ENCODE assay signal across 8 mouse cellular contexts in genomic region chr11:98797909-98798308, GRCm38 (mm10). TPM values are rescaled to one million over a fixed set of nuclear protein-coding genes. Genes with fewer than 3 reads are reported as not detected.
DNase-seq lines count a peak whose midpoint lies in the region; ATAC-seq and TF ChIP-seq lines count a peak whose summit lies in the region.

No protein-coding gene starts in this region.

- TF ChIP-seq POLR2A in bone marrow, adult 2 months (IDR thresholded peaks at IDR 0.05; ENCODE audit: borderline replicate concordance, control insufficient read depth, low read depth, low read length), result no peak

- H3K4me3 ChIP-seq in heart, embryonic 10.5 days, result peak overlapping the region; percentile 89
- H3K4me3 ChIP-seq in bone marrow, adult 2 months (replicated peaks; ENCODE audit: control insufficient read depth, low read depth, low read length), result peak overlapping the region; percentile 32
- peak overlapping the region; percentile 99 for H3K4me3 ChIP-seq in heart, postnatal 0 days (ENCODE audit: low read depth, low read length)
- H3K4me3 ChIP-seq in midbrain, embryonic 10.5 days, result peak overlapping the region; percentile 100

- intact Hi-C loops in heart, postnatal 14 days (cut with DNase I), result loop anchor here (1.0 kb wide), 1 partner anchor 10 kb away; no protein-coding TSS in a partner anchor

- peak overlapping the region; percentile 100; the same call in 1 of the 2 replicates for H3K9ac ChIP-seq in heart, postnatal 0 days (replicated peaks; ENCODE audit: low read depth, low read length)

- H3K9me3 ChIP-seq in heart, embryonic 10.5 days, result no peaks in the 10 kb centered on the region
- H3K9me3 ChIP-seq in heart, postnatal 0 days (replicated peaks; ENCODE audit: control insufficient read depth, low read length), result no peaks in the 10 kb centered on the region
- no peaks in the 10 kb centered on the region for H3K9me3 ChIP-seq in midbrain, embryonic 10.5 days (replicated peaks)

- H3K4me1 ChIP-seq in heart, embryonic 10.5 days, result peaks cover 21% of the 10 kb centered on the region
- H3K4me1 ChIP-seq in bone marrow, adult 2 months (ENCODE audit: control insufficient read depth, insufficient read depth, low read length), result peaks cover 3% of the 10 kb centered on the region; the same call in 1 of the 2 replicates
- H3K4me1 ChIP-seq in heart, postnatal 0 days (ENCODE audit: control insufficient read depth, insufficient read depth), result peaks cover 24% of the 10 kb centered on the region
- peaks cover 46% of the 10 kb centered on the region for H3K4me1 ChIP-seq in midbrain, embryonic 10.5 days

- peak overlapping the region; percentile 90 for H3K4me2 ChIP-seq in heart, postnatal 0 days (ENCODE audit: low read depth, low read length)

- WGBS in heart, embryonic 10.5 days, result 60% methylated on average over 4 of the region's 4 CpGs
- WGBS in bone marrow, adult 2 months, result 59% methylated on average over 4 of the region's 4 CpGs
- 26% methylated on average over 4 of the region's 4 CpGs for WGBS in heart, postnatal 0 days
- 70% methylated on average over 4 of the region's 4 CpGs for WGBS in midbrain, embryonic 10.5 days

- no peak for DNase-seq in heart, embryonic 10.5 days (ENCODE audit: low spot score)
- no peak for DNase-seq in heart, postnatal 14 days
- no peak for DNase-seq in heart, postnatal 0 days (ENCODE audit: low spot score)
- DNase-seq in midbrain, embryonic 10.5 days (ENCODE audit: low spot score), result no peak
- no peak for DNase-seq in ovary, adult 18-20 months (ENCODE audit: low spot score)
- DNase-seq in B cell, adult 2 months, result no peak

- H3K27me3 ChIP-seq in heart, embryonic 10.5 days (ENCODE audit: insufficient read depth, poor library complexity, severe bottlenecking), result no peaks in the 10 kb centered on the region
- no peaks in the 10 kb centered on the region for H3K27me3 ChIP-seq in heart, postnatal 0 days (ENCODE audit: control insufficient read depth, insufficient read depth, low read length)
- no peaks in the 10 kb centered on the region for H3K27me3 ChIP-seq in midbrain, embryonic 10.5 days (ENCODE audit: low read depth, poor library complexity, severe bottlenecking)

- no peak for TF ChIP-seq CTCF in bone marrow, adult 2 months (IDR thresholded peaks at IDR 0.05; ENCODE audit: control insufficient read depth, insufficient read depth, low read length)
- no peak for TF ChIP-seq CTCF in heart, postnatal 0 days (IDR thresholded peaks at IDR 0.05; ENCODE audit: low read depth)

- no peak for ATAC-seq in heart, postnatal 0 days (ENCODE audit: insufficient read depth, low read depth)
- ATAC-seq in granulocyte monocyte progenitor cell, adult 5-6 weeks (replicated peaks; ENCODE audit: poor library complexity, severe bottlenecking), result no peak

- peaks cover 47% of the 10 kb centered on the region for H3K36me3 ChIP-seq in heart, embryonic 10.5 days
- peaks cover 45% of the 10 kb centered on the region for H3K36me3 ChIP-seq in heart, postnatal 0 days (replicated peaks; ENCODE audit: control insufficient read depth, insufficient read depth, low read length)
- H3K36me3 ChIP-seq in midbrain, embryonic 10.5 days, result peaks cover 56% of the 10 kb centered on the region

- TF ChIP-seq EP300 in heart, postnatal 0 days (IDR thresholded peaks at IDR 0.05; ENCODE audit: low read depth), result no peak

- H3K27ac ChIP-seq in heart, embryonic 10.5 days, result peak overlapping the region; percentile 98
- H3K27ac ChIP-seq in bone marrow, adult 2 months (ENCODE audit: control insufficient read depth, insufficient read depth, low read depth, low read length, poor library complexity), result no peak overlapping the region
- H3K27ac ChIP-seq in heart, postnatal 0 days (ENCODE audit: low read depth), result peak overlapping the region; percentile 99
- no peak overlapping the region for H3K27ac ChIP-seq in midbrain, embryonic 10.5 days (replicated peaks)

RNA-seq across cellular contexts. Expression of gene Msl1, which starts 2.6 kb away (rescaled TPM):
- polyA plus RNA-seq in heart, embryonic 10.5 days (2016; fragmentation: Nextera tagmentation; extraction: Ambion mirVana), result 14.0 and 21.6 TPM in 2 replicates
- total RNA-seq in heart, postnatal 14 days (2021), result 10 to 100 TPM; 71.2 to 71.8 TPM
- polyA plus RNA-seq in bone marrow, adult 2 months (2011; ENCODE audit: insufficient read depth, insufficient read length, low replicate concordance, missing spikeins), result 46.7 and 69.9 TPM in 2 replicates
- total RNA-seq in heart, postnatal 0 days (2014; rRNA removed; ENCODE audit: low replicate concordance), result 47.4 and 54.6 TPM in 2 replicates
- polyA plus RNA-seq in heart, postnatal 0 days (2015; fragmentation: Nextera tagmentation; extraction: Ambion mirVana), result 11.3 and 12.6 TPM in 2 replicates
- 22.9 and 24.3 TPM in 2 replicates for polyA plus RNA-seq in midbrain, embryonic 10.5 days (2016; fragmentation: Nextera tagmentation; extraction: Ambion mirVana)
- total RNA-seq in granulocyte monocyte progenitor cell, adult 5-6 weeks (2014; fragmentation: Nextera tagmentation), result 72.7 and 75.0 TPM in 2 replicates
- 59.8 and 70.1 TPM in 2 replicates for total RNA-seq in granulocyte monocyte progenitor cell, adult 5-6 weeks (2017)

RNA-seq across cellular contexts. Expression of gene Casc3, which starts 6.8 kb away (rescaled TPM):
- polyA plus RNA-seq in heart, embryonic 10.5 days (2016; fragmentation: Nextera tagmentation; extraction: Ambion mirVana), result 29.5 and 37.2 TPM in 2 replicates
- total RNA-seq in heart, postnatal 14 days (2021), result 10 to 100 TPM; 23.6 to 25.0 TPM
- 29.3 and 38.5 TPM in 2 replicates for polyA plus RNA-seq in bone marrow, adult 2 months (2011; ENCODE audit: insufficient read depth, insufficient read length, low replicate concordance, missing spikeins)
- total RNA-seq in heart, postnatal 0 days (2014; rRNA removed; ENCODE audit: low replicate concordance), result 6.8 and 9.7 TPM in 2 replicates
- 11.6 and 11.9 TPM in 2 replicates for polyA plus RNA-seq in heart, postnatal 0 days (2015; fragmentation: Nextera tagmentation; extraction: Ambion mirVana)
- polyA plus RNA-seq in midbrain, embryonic 10.5 days (2016; fragmentation: Nextera tagmentation; extraction: Ambion mirVana), result 49.0 and 55.7 TPM in 2 replicates
- 46.1 and 46.7 TPM in 2 replicates for total RNA-seq in granulocyte monocyte progenitor cell, adult 5-6 weeks (2014; fragmentation: Nextera tagmentation)
- 13.6 and 31.8 TPM in 2 replicates for total RNA-seq in granulocyte monocyte progenitor cell, adult 5-6 weeks (2017)

RNA-seq across cellular contexts. Expression of gene Nr1d1, which starts 22.8 kb away (rescaled TPM):
- polyA plus RNA-seq in heart, embryonic 10.5 days (2016; fragmentation: Nextera tagmentation; extraction: Ambion mirVana), result 3.6 and 5.9 TPM in 2 replicates
- total RNA-seq in heart, postnatal 14 days (2021), result 10 to 100 TPM; 20.7 to 31.5 TPM
- polyA plus RNA-seq in bone marrow, adult 2 months (2011; ENCODE audit: insufficient read depth, insufficient read length, low replicate concordance, missing spikeins), result 2.4 and 4.8 TPM in 2 replicates
- total RNA-seq in heart, postnatal 0 days (2014; rRNA removed; ENCODE audit: low replicate concordance), result 21.0 and 24.3 TPM in 2 replicates
- polyA plus RNA-seq in heart, postnatal 0 days (2015; fragmentation: Nextera tagmentation; extraction: Ambion mirVana), result 10.2 and 10.7 TPM in 2 replicates
- 1.4 TPM in 2 replicates for polyA plus RNA-seq in midbrain, embryonic 10.5 days (2016; fragmentation: Nextera tagmentation; extraction: Ambion mirVana)
- total RNA-seq in granulocyte monocyte progenitor cell, adult 5-6 weeks (2014; fragmentation: Nextera tagmentation), result 2.3 and 2.8 TPM in 2 replicates
- total RNA-seq in granulocyte monocyte progenitor cell, adult 5-6 weeks (2017), result 1.2 TPM in 1 of 2 replicates, not detected in the other

RNA-seq across cellular contexts. Expression of gene Rapgefl1, which starts 38.7 kb away (rescaled TPM):
- polyA plus RNA-seq in heart, embryonic 10.5 days (2016; fragmentation: Nextera tagmentation; extraction: Ambion mirVana), result 0.78 and 0.87 TPM in 2 replicates
- total RNA-seq in heart, postnatal 14 days (2021), result 1 to 10 TPM in 1 of 2 experiments, under 1 TPM in 1; 0.61 to 1.0 TPM
- 1.5 and 6.8 TPM in 2 replicates for polyA plus RNA-seq in bone marrow, adult 2 months (2011; ENCODE audit: insufficient read depth, insufficient read length, low replicate concordance, missing spikeins)
- total RNA-seq in heart, postnatal 0 days (2014; rRNA removed; ENCODE audit: low replicate concordance), result 0.77 and 0.80 TPM in 2 replicates
- 0.41 and 0.55 TPM in 2 replicates for polyA plus RNA-seq in heart, postnatal 0 days (2015; fragmentation: Nextera tagmentation; extraction: Ambion mirVana)
- polyA plus RNA-seq in midbrain, embryonic 10.5 days (2016; fragmentation: Nextera tagmentation; extraction: Ambion mirVana), result 1.3 TPM in 2 replicates
- total RNA-seq in granulocyte monocyte progenitor cell, adult 5-6 weeks (2014; fragmentation: Nextera tagmentation), result 2.0 TPM in 1 of 2 replicates, not detected in the other
- 0.30 TPM in 1 of 2 replicates, not detected in the other for total RNA-seq in granulocyte monocyte progenitor cell, adult 5-6 weeks (2017)

RNA-seq across cellular contexts. Expression of gene Thra, which starts 57.5 kb away (rescaled TPM):
- 19.2 and 23.2 TPM in 2 replicates for polyA plus RNA-seq in heart, embryonic 10.5 days (2016; fragmentation: Nextera tagmentation; extraction: Ambion mirVana)
- 100 to 1,000 TPM; 123 to 130 TPM for total RNA-seq in heart, postnatal 14 days (2021)
- polyA plus RNA-seq in bone marrow, adult 2 months (2011; ENCODE audit: insufficient read depth, insufficient read length, low replicate concordance, missing spikeins), result 27.5 and 35.4 TPM in 2 replicates
- total RNA-seq in heart, postnatal 0 days (2014; rRNA removed; ENCODE audit: low replicate concordance), result 188 and 234 TPM in 2 replicates
- 40.8 and 44.0 TPM in 2 replicates for polyA plus RNA-seq in heart, postnatal 0 days (2015; fragmentation: Nextera tagmentation; extraction: Ambion mirVana)
- polyA plus RNA-seq in midbrain, embryonic 10.5 days (2016; fragmentation: Nextera tagmentation; extraction: Ambion mirVana), result 9.5 and 15.6 TPM in 2 replicates
- total RNA-seq in granulocyte monocyte progenitor cell, adult 5-6 weeks (2014; fragmentation: Nextera tagmentation), result 39.3 and 39.5 TPM in 2 replicates
- 23.0 and 24.2 TPM in 2 replicates for total RNA-seq in granulocyte monocyte progenitor cell, adult 5-6 weeks (2017)

Comparison
In these comparisons a context has a peak if more than half of its experiments do, and no peak if none do; other contexts are left out.
1. H3K27ac ChIP-seq: peak in heart, embryonic 10.5 days (single experiment) and heart, postnatal 0 days (single experiment); none in bone marrow, adult 2 months (single experiment) and midbrain, embryonic 10.5 days (single experiment).
2. H3K4me3 ChIP-seq: peak in every context shown above with its lines; median percentile 100 in midbrain, embryonic 10.5 days; 99 in heart, postnatal 0 days; 89 in heart, embryonic 10.5 days; 32 in bone marrow, adult 2 months.